Mouse (Mus musculus) G1E (cell line): ENCODE results near the gene Fam122c. TPM values are rescaled to one million over a fixed set of nuclear protein-coding genes. Genes with fewer than 3 reads are reported as not detected.

ENCODE experiments used
- ATAC-seq: 2 replicates; pipeline ENCODE4 v1.8.0; 2016; ENCODE audit warnings: mild to moderate bottlenecking; ENCODE audit not compliant: insufficient number of reproducible peaks, poor library complexity, low FRiP score, severe bottlenecking; ENCODE audit errors: extremely low read depth
- DNase-seq: peaks from one replicate; pipeline ENCODE4 v3.0.0; 2012; ENCODE audit warnings: low spot score
- H3K27me3 ChIP-seq: 2 replicates; pipeline ENCODE4 v1.6.1; 2012; ENCODE audit warnings: mild to moderate bottlenecking, low read length, inconsistent platforms; ENCODE audit not compliant: insufficient read depth
- H3K36me3 ChIP-seq: replicated peaks from 2 replicates; pipeline ENCODE3; 2012; ENCODE audit warnings: mild to moderate bottlenecking, inconsistent platforms
- H3K4me1 ChIP-seq: 2 replicates; pipeline ENCODE4 v1.6.1; 2012; ENCODE audit warnings: low read depth, low read length, inconsistent platforms, mixed read lengths; ENCODE audit not compliant: insufficient read depth
- H3K4me3 ChIP-seq: 2 replicates; pipeline ENCODE4 v1.5.1; 2012; ENCODE audit warnings: low read depth, mild to moderate bottlenecking, inconsistent platforms, low read length, moderate library complexity, mixed read lengths
- H3K9me3 ChIP-seq: replicated peaks from 2 replicates; pipeline ENCODE4 v1.6.1; 2012; ENCODE audit warnings: inconsistent platforms
- CTCF ChIP-seq: IDR thresholded peaks from 2 replicates; pipeline ENCODE4 v1.5.1; 2012; ENCODE audit warnings: low read depth, low read length, inconsistent platforms, mixed read lengths
- GATA1 ChIP-seq: IDR thresholded peaks from 2 replicates; pipeline ENCODE4 v1.6.1; 2012; ENCODE audit warnings: borderline replicate concordance, low read length, inconsistent platforms, mixed read lengths
- GATA2 ChIP-seq: IDR thresholded peaks from 2 replicates; pipeline ENCODE4 v1.6.1; 2012; ENCODE audit warnings: low read depth, low read length, inconsistent platforms, borderline replicate concordance
- POLR2AphosphoS5 ChIP-seq: IDR thresholded peaks from 2 replicates; pipeline ENCODE4 v1.6.1; 2012; ENCODE audit warnings: low read depth, low read length, inconsistent platforms; ENCODE audit not compliant: insufficient replicate concordance
- TAL1 ChIP-seq: conservative IDR thresholded peaks from 2 replicates; pipeline ENCODE4 v1.6.1; 2012; ENCODE audit warnings: low read depth, low read length, inconsistent platforms, mixed read lengths
- polyA plus RNA-seq: library from polyadenylated mRNA; stranded (reverse); fragments of >175 nt; gene quantifications from 2 replicates; pipeline ENCODE4 v1.2.3, GENCODE M21; 2012
- total RNA-seq, 2 experiments: library from RNA; stranded (forward) in 1 of 2; stranded (reverse) in 1 of 2; fragments of 200-1000 nt in 1 of 2; fragments of >200 nt in 1 of 2; fragmentation: Nextera tagmentation in 1 of 2; gene quantifications; 2 replicates each; pipeline ENCODE4 v1.2.3; 2014 to 2017

Fam122c gene
- total and polyA plus RNA-seq, 3 experiments = not detected

DNA sequence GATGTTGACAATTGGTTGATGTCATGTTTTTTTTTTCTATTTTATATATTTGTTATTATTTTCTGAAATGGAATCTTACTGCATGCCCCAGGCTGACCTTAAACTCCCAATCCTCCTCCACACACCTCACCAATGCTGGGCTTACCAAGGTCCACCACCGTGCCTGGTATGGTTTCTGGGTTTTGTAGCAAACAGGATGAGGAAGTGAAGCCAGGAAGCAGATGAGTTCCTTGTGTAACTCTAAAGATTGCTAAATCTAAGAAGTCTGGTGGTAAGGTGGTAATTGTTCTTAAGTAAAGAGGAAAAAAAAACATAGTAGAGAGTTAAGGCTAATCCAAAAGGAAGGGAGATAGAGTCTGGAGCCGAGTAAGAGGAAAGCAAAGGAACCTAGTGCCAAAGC lies 47.3 kb downstream of the Fam122c start:
- Histone ChIP-seq H3K36me3 (no peaks in the 10 kb centered on the region), H3K9me3 (no peaks in the 10 kb centered on the region), H3K27me3 (peaks cover 3% of the 10 kb centered on the region; the same call in 1 of the 2 replicates), H3K4me3 (no peak overlapping the region), H3K4me1 (no peaks in the 10 kb centered on the region)
- DNase-seq (no peak), ATAC-seq (no peak)
- TF ChIP-seq TAL1 (no peak), POLR2AphosphoS5 (no peak), CTCF (no peak), GATA2 (no peak), GATA1 (no peak)

DNA sequence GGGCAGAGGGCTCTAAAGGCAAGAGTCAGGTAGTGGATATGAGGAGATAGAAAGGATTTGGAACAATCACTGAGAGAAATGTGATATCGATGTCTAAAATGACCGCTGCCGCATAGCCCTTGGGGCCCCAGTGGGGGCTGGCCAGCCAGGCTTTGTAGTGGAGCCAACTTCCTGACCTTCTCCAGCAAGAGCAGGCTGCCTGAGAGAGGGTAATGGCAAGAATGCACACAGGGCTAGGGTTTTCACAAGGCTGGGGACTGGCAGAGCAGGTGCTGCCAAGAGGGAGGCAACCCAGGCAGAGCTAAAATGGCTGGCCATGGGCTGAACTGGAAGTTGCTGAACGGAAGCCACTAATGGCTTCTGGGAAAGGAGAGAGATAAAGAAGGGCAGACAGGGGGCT lies 47.9 kb downstream of the Fam122c start:
- no peaks in the 10 kb centered on the region for H3K4me1 ChIP-seq

DNA sequence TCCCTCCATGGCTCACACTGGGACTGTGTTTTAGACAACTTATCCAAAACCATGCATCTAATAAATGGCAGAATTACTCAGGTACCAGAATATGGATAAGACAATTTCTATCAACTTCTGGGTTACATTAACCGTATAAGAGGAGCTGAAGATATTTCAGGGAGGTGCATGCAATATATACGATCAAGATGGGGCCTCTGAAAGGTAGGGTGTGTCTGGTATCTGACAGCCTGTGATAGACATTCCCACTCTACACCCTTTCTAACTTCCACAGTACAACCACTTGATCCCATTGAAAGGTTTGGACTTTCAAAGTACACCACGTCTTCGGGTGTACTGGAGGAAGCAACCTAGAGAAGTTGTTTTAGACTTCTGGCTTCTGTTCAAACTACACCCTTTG lies 57.2 kb downstream of the Fam122c start:
- TF ChIP-seq GATA2 (no peak), POLR2AphosphoS5 (no peak), TAL1 (no peak), CTCF (no peak), GATA1 (no peak)
- no peaks in the 10 kb centered on the region for H3K27me3 ChIP-seq
- ATAC-seq = no peak

More for the DNA sequence above, 47.9 kb downstream of the Fam122c start:
- H3K9me3 ChIP-seq = no peaks in the 10 kb centered on the region
- peaks cover 3% of the 10 kb centered on the region; the same call in 1 of the 2 replicates for H3K27me3 ChIP-seq
- no peak overlapping the region for H3K4me3 ChIP-seq
- no peak for ATAC-seq
- TF ChIP-seq TAL1 (no peak), POLR2AphosphoS5 (no peak), GATA1 (no peak)
- DNase-seq = no peak
- no peaks in the 10 kb centered on the region for H3K36me3 ChIP-seq

DNA sequence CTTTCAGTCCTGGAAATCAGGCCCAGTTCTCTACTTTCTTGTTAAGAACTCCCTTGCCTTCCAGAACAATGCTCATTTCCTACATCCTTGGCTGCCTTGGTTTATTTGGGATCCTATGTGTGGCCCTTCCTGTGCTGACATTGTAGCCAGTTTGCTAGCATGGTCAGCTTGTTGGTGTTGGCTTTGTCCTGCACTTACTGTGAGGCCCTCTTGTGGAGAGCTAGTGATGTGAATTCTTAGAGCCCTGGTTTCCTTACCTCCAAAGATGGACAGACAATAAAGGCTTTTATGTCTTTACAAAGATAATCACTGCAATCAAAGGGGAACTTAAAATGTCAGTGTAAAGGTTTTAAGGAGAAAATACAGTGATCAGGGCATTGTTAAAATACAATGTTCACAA lies 64.1 kb downstream of the Fam122c start:
- Histone ChIP-seq H3K4me1 (no peaks in the 10 kb centered on the region), H3K36me3 (no peaks in the 10 kb centered on the region), H3K27me3 (no peaks in the 10 kb centered on the region), H3K4me3 (no peak overlapping the region), H3K9me3 (no peaks in the 10 kb centered on the region)
- DNase-seq = no peak
- ATAC-seq = no peak
- TF ChIP-seq GATA2 = no peak
- TF ChIP-seq GATA1 = no peak

More for the DNA sequence above, 57.2 kb downstream of the Fam122c start:
- no peak overlapping the region for H3K4me3 ChIP-seq
- no peaks in the 10 kb centered on the region for H3K4me1 ChIP-seq
- H3K36me3 ChIP-seq = no peaks in the 10 kb centered on the region
- no peaks in the 10 kb centered on the region for H3K9me3 ChIP-seq
- DNase-seq = no peak

DNA sequence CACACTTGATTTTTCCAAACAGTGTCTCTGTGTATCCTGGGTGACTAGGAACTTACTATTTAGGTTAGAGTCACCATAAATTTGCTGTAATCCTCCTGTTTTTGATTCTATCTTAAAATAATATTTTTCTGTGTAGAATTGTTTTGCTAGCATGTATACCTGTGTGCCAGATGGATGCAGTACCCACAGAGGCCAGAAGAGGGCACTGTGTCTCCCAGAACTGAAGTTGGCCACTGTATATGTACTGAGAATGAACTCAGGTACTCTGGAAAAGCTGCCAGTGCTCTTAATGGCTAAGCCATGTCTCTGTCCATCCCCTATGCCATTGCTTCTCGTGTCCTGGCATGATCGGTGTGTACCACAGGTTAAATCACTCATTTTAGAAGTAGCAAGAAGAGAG lies 68.3 kb downstream of the Fam122c start:
- no peak overlapping the region for H3K4me3 ChIP-seq
- no peaks in the 10 kb centered on the region for H3K27me3 ChIP-seq
- H3K9me3 ChIP-seq = no peaks in the 10 kb centered on the region
- no peak for TF ChIP-seq GATA1
- peak; percentile 76 for TF ChIP-seq CTCF
- TF ChIP-seq TAL1 = no peak
- no peak for TF ChIP-seq GATA2
- TF ChIP-seq POLR2AphosphoS5 = no peak
- peaks cover 3% of the 10 kb centered on the region for H3K36me3 ChIP-seq
- peak; percentile 1 for DNase-seq
- no peaks in the 10 kb centered on the region for H3K4me1 ChIP-seq
- no peak for ATAC-seq

DNA sequence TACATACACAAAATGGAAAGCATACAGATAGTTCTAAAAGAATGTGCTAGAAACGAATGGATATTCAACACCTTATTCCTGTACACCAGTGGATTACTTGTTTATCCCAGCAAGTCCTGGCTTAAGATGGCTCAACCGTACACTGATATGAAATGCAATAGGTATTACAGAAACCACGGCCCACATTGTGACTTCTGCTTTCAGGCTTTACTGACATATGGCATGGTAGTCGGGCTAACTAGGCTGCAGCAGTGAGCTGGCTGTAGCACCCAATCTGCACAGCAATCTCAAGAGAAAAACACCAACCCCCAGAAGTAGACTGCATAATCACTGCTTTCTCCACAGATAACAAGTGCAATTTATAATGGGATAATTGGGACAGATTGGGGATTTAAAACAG lies 75.2 kb downstream of the Fam122c start:
- H3K27me3 ChIP-seq = no peaks in the 10 kb centered on the region
- no peak overlapping the region for H3K4me3 ChIP-seq
- ATAC-seq = no peak
- H3K4me1 ChIP-seq = no peaks in the 10 kb centered on the region
- DNase-seq = no peak
- H3K36me3 ChIP-seq = peaks cover 40% of the 10 kb centered on the region
- TF ChIP-seq CTCF (no peak), GATA2 (no peak), POLR2AphosphoS5 (no peak), TAL1 (no peak), GATA1 (no peak)
- H3K9me3 ChIP-seq = no peaks in the 10 kb centered on the region
